Mouse (Mus musculus): ENCODE measurements around the gene Tmbim6.
"Not testable (repeated sequence)": the region's sequence is repeated elsewhere in the genome, so short reads cannot be mapped to it uniquely, and the experiment has no call there.

Tmbim6 gene

GRCm38 (mm10) chr15:99438966-99439698, 46.5 kb downstream of the Tmbim6 start:
- in situ Hi-C loops (cut with MboI; ENCODE audit: low pct_unique_long_range_greater_than_20kb in 1 of 2, low sequenced_read_pairs in 2 of 2, unreplicated experiment in 1 of 2) = no loop called here

- in situ Hi-C loops (cut with MboI; ENCODE audit: low pct_unique_long_range_greater_than_20kb in 1 of 2, low sequenced_read_pairs in 2 of 2, unreplicated experiment in 1 of 2) = no loop called here
Measured at GRCm38 (mm10) chr15:99440112-99440815, 47.6 kb downstream of the Tmbim6 start.

GRCm38 (mm10) chr15:99440816-99441457, 48.3 kb downstream of the Tmbim6 start:
- in situ Hi-C loops (cut with MboI; ENCODE audit: low pct_unique_long_range_greater_than_20kb in 1 of 2, low sequenced_read_pairs in 2 of 2, unreplicated experiment in 1 of 2) = no loop called here

GRCm38 (mm10) chr15:99442358-99442757, 49.7 kb downstream of the Tmbim6 start:
- in situ Hi-C loops (cut with MboI; ENCODE audit: low pct_unique_long_range_greater_than_20kb in 1 of 2, low sequenced_read_pairs in 2 of 2, unreplicated experiment in 1 of 2) = no loop called here

- in situ Hi-C loops (cut with MboI; ENCODE audit: low pct_unique_long_range_greater_than_20kb in 1 of 2, low sequenced_read_pairs in 2 of 2, unreplicated experiment in 1 of 2) = no loop called here
Measured at GRCm38 (mm10) chr15:99445567-99445966, 52.9 kb downstream of the Tmbim6 start.

- in situ Hi-C loops (cut with MboI; ENCODE audit: low pct_unique_long_range_greater_than_20kb in 1 of 2, low sequenced_read_pairs in 2 of 2, unreplicated experiment in 1 of 2) = not testable (repeated sequence)
Measured at GRCm38 (mm10) chr15:99446136-99446535, 53.5 kb downstream of the Tmbim6 start.

GRCm38 (mm10) chr15:99449131-99449750, 56.6 kb downstream of the Tmbim6 start:
- in situ Hi-C loops (cut with MboI; ENCODE audit: low pct_unique_long_range_greater_than_20kb in 1 of 2, low sequenced_read_pairs in 2 of 2, unreplicated experiment in 1 of 2) = no loop called here

- in situ Hi-C loops (cut with MboI; ENCODE audit: low pct_unique_long_range_greater_than_20kb in 1 of 2, low sequenced_read_pairs in 2 of 2, unreplicated experiment in 1 of 2) = no loop called here
Measured at GRCm38 (mm10) chr15:99449751-99450280, 57.1 kb downstream of the Tmbim6 start.

- in situ Hi-C loops (cut with MboI; ENCODE audit: low pct_unique_long_range_greater_than_20kb in 1 of 2, low sequenced_read_pairs in 2 of 2, unreplicated experiment in 1 of 2) = no loop called here
Measured at GRCm38 (mm10) chr15:99453153-99453900, 60.6 kb downstream of the Tmbim6 start.

- in situ Hi-C loops (cut with MboI; ENCODE audit: low pct_unique_long_range_greater_than_20kb in 1 of 2, low sequenced_read_pairs in 2 of 2, unreplicated experiment in 1 of 2) = no loop called here
Measured at GRCm38 (mm10) chr15:99454585-99455279, 62.0 kb downstream of the Tmbim6 start.

- in situ Hi-C loops (cut with MboI; ENCODE audit: low pct_unique_long_range_greater_than_20kb in 1 of 2, low sequenced_read_pairs in 2 of 2, unreplicated experiment in 1 of 2) = no loop called here
Measured at GRCm38 (mm10) chr15:99455415-99455814, 62.7 kb downstream of the Tmbim6 start.

- in situ Hi-C loops (cut with MboI; ENCODE audit: low pct_unique_long_range_greater_than_20kb in 1 of 2, low sequenced_read_pairs in 2 of 2, unreplicated experiment in 1 of 2) = no loop called here
Measured at GRCm38 (mm10) chr15:99456338-99456962, 63.8 kb downstream of the Tmbim6 start.

GRCm38 (mm10) chr15:99456963-99457605, 64.4 kb downstream of the Tmbim6 start:
- in situ Hi-C loops (cut with MboI; ENCODE audit: low pct_unique_long_range_greater_than_20kb in 1 of 2, low sequenced_read_pairs in 2 of 2, unreplicated experiment in 1 of 2) = no loop called here

GRCm38 (mm10) chr15:99457606-99458401, 65.1 kb downstream of the Tmbim6 start, which contains the start of gene Nckap5l:
Gene Nckap5l (minus strand): TSS chr15:99457748.
- in situ Hi-C loops (cut with MboI; ENCODE audit: low pct_unique_long_range_greater_than_20kb in 1 of 2, low sequenced_read_pairs in 2 of 2, unreplicated experiment in 1 of 2) = no loop called here

Measured in mouse embryonic stem cell (cell line).